Mouse (Mus musculus) forebrain, embryonic 12.5 days (tissue): ENCODE data around the gene Gkn1. TPM values are rescaled to one million over a fixed set of nuclear protein-coding genes. Genes with fewer than 3 reads are reported as not detected.
A peak's percentile ranks its signal among the peaks of the same experiment; 100 is the strongest.

ENCODE experiments used
- ATAC-seq: fragments of 200-750 bp; cut with Nextera tagmentation; 2 replicates; pipeline ENCODE4 v1.8.0; 2017; ENCODE audit warnings: moderate TSS enrichment; ENCODE audit not compliant: low FRiP score
- H3K27ac ChIP-seq: fragments of 300-500 bp; sonication (generic); 2 replicates; pipeline ENCODE4 v1.5.1; 2016; ENCODE audit warnings: mild to moderate bottlenecking
- H3K27me3 ChIP-seq: fragments of 300-500 bp; sonication (generic); 2 replicates; pipeline ENCODE4 v1.6.1; 2016; ENCODE audit warnings: mild to moderate bottlenecking
- H3K36me3 ChIP-seq: fragments of 300-500 bp; sonication (generic); replicated peaks from 2 replicates; pipeline ENCODE4 v1.6.1; 2016; ENCODE audit warnings: mild to moderate bottlenecking
- H3K4me1 ChIP-seq: fragments of 300-500 bp; sonication (generic); 2 replicates; pipeline ENCODE4 v1.6.1; 2016
- H3K4me2 ChIP-seq: fragments of 300-500 bp; sonication (generic); 2 replicates; pipeline ENCODE4 v1.6.1; 2016; ENCODE audit warnings: mild to moderate bottlenecking, moderate library complexity
- H3K4me3 ChIP-seq: fragments of 300-500 bp; sonication (generic); replicated peaks from 2 replicates; pipeline ENCODE4 v1.5.1; 2016; ENCODE audit warnings: mild to moderate bottlenecking
- H3K9ac ChIP-seq: fragments of 300-500 bp; sonication (generic); 2 replicates; pipeline ENCODE4 v1.6.1; 2016; ENCODE audit warnings: mild to moderate bottlenecking
- H3K9me3 ChIP-seq: fragments of 300-500 bp; sonication (generic); 2 replicates; pipeline ENCODE4 v1.6.1; 2016
- WGBS: fragments of 180-500 bp; shearing (Covaris S2); methylation state at CpG from one replicate; pipeline ENCODE4 v1.1.7; 2016; 5-methylcytosine and 5-hydroxymethylcytosine counted together
- polyA plus RNA-seq: library from polyadenylated mRNA; unstranded; fragments of >200 nt; fragmentation: Nextera tagmentation; extraction: Ambion mirVana; gene quantifications from 2 replicates; pipeline ENCODE4 v1.2.1, GENCODE M21; 2016

The Gkn1 gene
- not detected in 2 replicates for polyA plus RNA-seq

DNA sequence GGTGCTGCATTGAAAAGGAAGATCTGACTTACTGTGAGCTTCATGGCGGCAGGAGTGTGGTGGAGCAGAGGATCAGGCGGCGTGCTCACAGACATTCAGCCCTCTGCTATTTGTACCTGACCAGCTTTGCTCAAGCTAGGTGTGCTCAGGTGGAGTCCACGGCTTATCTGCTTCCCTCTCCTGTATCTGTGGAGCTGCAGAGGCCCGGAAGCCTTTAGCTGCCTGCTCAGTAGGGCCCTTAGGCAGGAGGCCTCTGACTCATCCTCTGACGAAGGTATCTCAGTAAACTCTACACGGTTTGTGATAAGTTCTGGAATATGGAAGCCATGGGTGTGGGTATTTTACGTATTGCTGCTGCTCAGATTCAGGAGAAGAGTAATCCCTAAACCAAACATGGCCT is at the start of gene Gkn1:
Gene Gkn1 (minus strand): TSS at position 114 of the 400 bp plus-strand sequence.
- WGBS = 90% methylated on average over 8 of the region's 8 CpGs
- ATAC-seq = no peak
- H3K27ac ChIP-seq = no peak within 1 kb of the TSS

DNA sequence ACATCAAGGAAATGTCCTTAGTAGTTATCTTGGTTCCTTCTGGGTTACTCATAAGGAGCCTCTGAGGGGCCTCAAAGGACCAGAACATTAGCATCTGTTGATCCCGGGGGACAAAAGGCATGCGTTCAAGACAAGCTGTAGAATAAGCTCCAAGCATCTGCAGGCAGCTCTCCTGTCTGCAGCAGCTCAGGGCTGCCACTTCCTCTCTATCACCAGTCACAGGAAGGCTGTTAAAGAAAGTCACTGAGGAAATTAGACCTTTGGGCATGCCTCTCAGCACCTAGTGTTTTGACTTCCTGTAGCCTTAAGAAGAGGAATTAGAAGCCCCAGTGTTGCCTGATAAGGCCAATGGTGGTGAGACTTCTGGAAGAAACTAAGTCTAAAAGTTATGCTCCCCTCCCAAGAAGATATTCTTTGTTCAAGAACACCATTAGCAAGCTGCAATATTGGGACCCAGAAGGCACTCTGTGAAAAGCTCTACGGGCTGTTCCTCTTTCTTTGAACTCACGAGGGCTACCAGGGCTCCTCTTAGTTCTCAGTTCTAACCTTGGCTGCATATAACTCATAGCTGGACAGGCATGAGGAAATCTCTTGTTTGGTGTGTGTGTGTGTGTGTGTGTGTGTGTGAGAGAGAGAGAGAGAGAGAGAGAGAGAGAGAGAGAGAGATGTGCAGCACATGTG is 49.3 kb upstream of the Gkn1 start:
- no peak overlapping the region for H3K4me2 ChIP-seq
- 63% methylated on average over 4 of the region's 4 CpGs for WGBS
- ATAC-seq = no peak
- H3K4me1 ChIP-seq = no peaks in the 10 kb centered on the region
- no peaks in the 10 kb centered on the region for H3K9me3 ChIP-seq
- H3K4me3 ChIP-seq = no peak overlapping the region
- no peaks in the 10 kb centered on the region for H3K36me3 ChIP-seq
- 0 out of 2 replicates have a peak, but pooled peaks cover 5% of the 10 kb centered on the region for H3K27me3 ChIP-seq
- H3K27ac ChIP-seq = no peak overlapping the region
- no peak overlapping the region for H3K9ac ChIP-seq

More for the DNA sequence above, at the start of gene Gkn1:
- H3K9ac ChIP-seq = no peak within 1 kb of the TSS
- no peaks in the 10 kb centered on the region for H3K27me3 ChIP-seq
- H3K9me3 ChIP-seq = no peaks in the 10 kb centered on the region
- no peaks in the 10 kb centered on the region for H3K36me3 ChIP-seq
- H3K4me2 ChIP-seq = no peak within 1 kb of the TSS
- H3K4me1 ChIP-seq = peaks cover 10% of the 10 kb centered on the region
- H3K4me3 ChIP-seq = no peak within 1 kb of the TSS

- WGBS = under 1% methylated on average over 5 of the region's 5 CpGs
- no peaks in the 10 kb centered on the region for H3K36me3 ChIP-seq
- no peak overlapping the region for H3K9ac ChIP-seq
- H3K4me2 ChIP-seq = no peak overlapping the region
- no peaks in the 10 kb centered on the region for H3K9me3 ChIP-seq
- ATAC-seq = 0 out of 2 replicates have a peak, but pooled peaks have one; percentile 23
- H3K4me1 ChIP-seq = no peaks in the 10 kb centered on the region
- H3K27ac ChIP-seq = no peak overlapping the region
- no peak overlapping the region for H3K4me3 ChIP-seq
- 0 out of 2 replicates have a peak, but pooled peaks cover 5% of the 10 kb centered on the region for H3K27me3 ChIP-seq
These were observed 48.4 kb upstream of the Gkn1 start for GRCm38 (mm10) chr6:87399137-87399536.

DNA sequence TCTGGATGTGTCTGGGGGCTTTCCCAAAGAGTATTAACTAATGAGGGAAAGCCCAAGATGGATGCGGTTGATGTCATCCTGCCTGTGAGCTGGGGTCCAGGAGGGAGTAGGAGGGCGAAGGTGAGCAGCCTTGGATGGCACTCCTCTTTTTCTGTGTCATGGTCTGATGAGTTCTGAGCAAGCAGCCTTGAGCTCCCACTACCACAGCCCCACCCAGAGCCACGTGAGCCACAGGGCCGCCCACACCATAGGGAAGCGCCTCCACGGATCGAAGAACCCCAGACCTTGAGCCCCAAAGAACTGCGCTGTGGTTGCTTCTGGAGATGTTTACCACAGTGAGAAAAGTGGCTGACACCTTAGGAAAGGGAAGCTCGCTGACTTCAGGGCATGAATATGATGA is 44.0 kb upstream of the Gkn1 start:
- Histone ChIP-seq H3K4me2 (no peak overlapping the region), H3K4me3 (no peak overlapping the region), H3K9ac (no peak overlapping the region), H3K27ac (no peak overlapping the region), H3K4me1 (no peaks in the 10 kb centered on the region), H3K27me3 (no peaks in the 10 kb centered on the region), H3K9me3 (no peaks in the 10 kb centered on the region), H3K36me3 (no peaks in the 10 kb centered on the region)
- 95% methylated on average over 9 of the region's 9 CpGs for WGBS
- ATAC-seq = no peak

GRCm38 (mm10) chr6:87393466-87394205 is 42.9 kb upstream of the Gkn1 start:
- 76% methylated on average over 8 of the region's 8 CpGs for WGBS
- H3K4me3 ChIP-seq = no peak overlapping the region

DNA sequence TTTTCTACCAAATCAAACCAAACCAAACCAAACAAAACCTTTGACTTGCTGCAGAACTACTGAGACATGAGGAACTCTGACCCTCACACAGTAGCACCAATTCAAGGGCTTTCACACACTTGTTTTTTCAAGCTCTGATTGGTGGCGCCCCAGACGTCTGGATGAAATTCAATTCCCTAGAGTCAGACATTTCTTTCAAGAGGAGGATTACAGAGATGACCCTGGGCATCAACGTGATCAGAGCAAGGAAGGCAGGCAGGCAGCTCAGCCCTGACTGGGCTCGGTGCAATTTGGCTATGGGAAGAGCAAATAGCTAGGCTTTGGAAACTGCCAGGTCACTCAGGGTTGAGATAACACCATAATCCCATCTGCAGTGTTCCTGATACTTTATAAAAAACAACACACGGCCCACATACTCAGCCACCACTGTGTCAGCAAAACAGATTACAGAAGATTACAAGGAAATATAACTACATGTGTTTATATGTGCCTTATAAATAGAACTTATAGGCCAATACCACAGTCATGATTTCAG is 38.8 kb upstream of the Gkn1 start:
- no peak overlapping the region for H3K4me2 ChIP-seq
- 45% methylated on average over 5 of the region's 5 CpGs for WGBS
- no peak overlapping the region for H3K9ac ChIP-seq
- no peaks in the 10 kb centered on the region for H3K9me3 ChIP-seq
- no peak for ATAC-seq
- H3K27ac ChIP-seq = no peak overlapping the region
- H3K27me3 ChIP-seq = peaks cover 8% of the 10 kb centered on the region; the same call in 1 of the 2 replicates
- peaks cover 7% of the 10 kb centered on the region; the same call in 1 of the 2 replicates for H3K4me1 ChIP-seq
- H3K4me3 ChIP-seq = no peak overlapping the region
- H3K36me3 ChIP-seq = no peaks in the 10 kb centered on the region

More at GRCm38 (mm10) chr6:87393466-87394205, 42.9 kb upstream of the Gkn1 start:
- Histone ChIP-seq H3K36me3 (no peaks in the 10 kb centered on the region), H3K9ac (no peak overlapping the region), H3K9me3 (no peaks in the 10 kb centered on the region), H3K27me3 (no peaks in the 10 kb centered on the region), H3K4me1 (peaks cover 7% of the 10 kb centered on the region; the same call in 1 of the 2 replicates), H3K27ac (no peak overlapping the region), H3K4me2 (no peak overlapping the region)
- ATAC-seq = no peak

DNA sequence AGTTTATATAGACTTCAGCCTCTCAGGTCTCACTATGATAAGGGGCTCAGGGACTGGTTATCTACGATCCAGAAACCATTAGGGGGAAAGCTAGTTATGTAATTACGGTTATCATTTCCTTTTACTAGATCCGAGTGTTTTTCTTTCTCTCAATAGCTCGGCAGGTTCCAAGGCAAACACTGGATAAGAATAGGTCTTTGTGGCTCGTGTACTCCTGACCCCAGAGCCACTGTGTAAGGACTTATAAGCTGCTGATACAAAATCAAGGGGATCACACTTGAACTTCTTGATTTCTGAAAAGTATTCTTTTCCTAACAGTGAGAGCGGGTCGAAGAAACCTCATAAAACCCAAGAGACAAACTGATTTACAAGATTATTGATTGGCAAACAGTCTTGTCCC is 38.1 kb upstream of the Gkn1 start, which contains the start of gene Gkn3:
Gene Gkn3 (minus strand): TSS at position 59 of the 400 bp plus-strand sequence.
- Histone ChIP-seq H3K4me2 (no peak within 1 kb of the TSS), H3K27ac (no peak within 1 kb of the TSS), H3K9me3 (no peaks in the 10 kb centered on the region), H3K9ac (no peak within 1 kb of the TSS), H3K4me3 (no peak within 1 kb of the TSS), H3K36me3 (no peaks in the 10 kb centered on the region), H3K27me3 (peaks cover 8% of the 10 kb centered on the region; the same call in 1 of the 2 replicates), H3K4me1 (peaks cover 12% of the 10 kb centered on the region; the same call in 1 of the 2 replicates)
- ATAC-seq = no peak
- 63% methylated on average over 7 of the region's 7 CpGs for WGBS

GRCm38 (mm10) chr6:87386681-87387080 is 35.9 kb upstream of the Gkn1 start:
- Histone ChIP-seq H3K9ac (no peak overlapping the region), H3K9me3 (no peaks in the 10 kb centered on the region), H3K4me2 (no peak overlapping the region), H3K4me3 (no peak overlapping the region), H3K4me1 (peaks cover 13% of the 10 kb centered on the region; the same call in 1 of the 2 replicates), H3K27me3 (peaks cover 20% of the 10 kb centered on the region), H3K36me3 (no peaks in the 10 kb centered on the region), H3K27ac (no peak overlapping the region)
- 85% methylated on average over 10 of the region's 10 CpGs for WGBS
- ATAC-seq = no peak

DNA sequence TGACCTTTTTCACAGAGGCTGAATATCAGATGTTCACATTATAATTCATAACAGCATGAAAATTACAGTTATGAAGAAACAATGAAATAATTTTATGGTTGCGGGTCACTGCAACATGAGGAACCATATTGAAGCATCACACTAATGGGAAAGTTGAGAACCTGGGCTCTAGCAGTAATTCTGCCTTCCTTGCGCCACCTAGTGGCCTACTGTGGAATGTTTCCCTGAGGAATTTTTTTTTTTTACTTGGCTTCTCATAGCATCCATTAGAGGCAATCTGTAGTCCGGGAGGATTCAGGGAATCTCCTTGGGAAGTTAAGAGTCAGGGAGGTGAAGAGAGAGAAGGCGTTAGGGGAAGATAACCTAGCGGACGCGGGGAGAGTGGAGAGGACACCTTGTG is 35.5 kb upstream of the Gkn1 start:
- ATAC-seq = no peak
- H3K36me3 ChIP-seq = no peaks in the 10 kb centered on the region

DNA sequence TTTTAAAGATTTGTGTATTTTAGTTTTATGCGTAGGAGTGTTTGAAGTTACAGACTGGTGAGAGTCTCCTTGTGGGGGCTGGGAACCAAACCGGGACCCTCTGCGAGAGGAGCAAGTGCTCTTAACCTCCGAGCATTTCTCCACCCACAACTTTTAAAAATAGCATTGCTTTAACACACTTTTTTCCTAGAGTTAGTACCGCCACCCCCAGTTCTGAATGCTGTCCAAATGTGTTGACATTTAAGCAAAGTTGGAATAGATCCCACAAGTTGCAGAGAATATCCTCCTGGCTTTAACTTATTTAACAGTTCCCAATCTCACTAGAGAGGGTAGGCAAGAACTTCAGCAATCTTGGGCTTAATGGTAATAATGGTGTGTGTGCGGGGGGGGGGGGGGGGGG is 34.0 kb upstream of the Gkn1 start:
- H3K36me3 ChIP-seq = no peaks in the 10 kb centered on the region
- H3K27me3 ChIP-seq = peaks cover 20% of the 10 kb centered on the region
- no peak for ATAC-seq
- 57% methylated on average over 5 of the region's 6 CpGs for WGBS
- no peaks in the 10 kb centered on the region for H3K9me3 ChIP-seq
- peaks cover 13% of the 10 kb centered on the region; the same call in 1 of the 2 replicates for H3K4me1 ChIP-seq
- no peak overlapping the region; the same call in 1 of the 2 replicates for H3K4me2 ChIP-seq
- no peak overlapping the region for H3K9ac ChIP-seq
- H3K27ac ChIP-seq = no peak overlapping the region
- H3K4me3 ChIP-seq = no peak overlapping the region

More for the DNA sequence above, 35.5 kb upstream of the Gkn1 start:
- H3K27ac ChIP-seq = no peak overlapping the region
- H3K4me1 ChIP-seq = peaks cover 13% of the 10 kb centered on the region; the same call in 1 of the 2 replicates
- no peaks in the 10 kb centered on the region for H3K9me3 ChIP-seq
- no peak overlapping the region for H3K9ac ChIP-seq
- no peak overlapping the region for H3K4me3 ChIP-seq
- H3K4me2 ChIP-seq = no peak overlapping the region
- peaks cover 20% of the 10 kb centered on the region for H3K27me3 ChIP-seq
- WGBS = 16% methylated on average over 7 of the region's 7 CpGs

GRCm38 (mm10) chr6:87383926-87384691 is 33.4 kb upstream of the Gkn1 start:
- WGBS = 8% methylated on average over 24 of the region's 24 CpGs
- Histone ChIP-seq H3K9ac (no peak overlapping the region), H3K4me1 (peaks cover 8% of the 10 kb centered on the region; the same call in 1 of the 2 replicates), H3K36me3 (no peaks in the 10 kb centered on the region), H3K9me3 (no peaks in the 10 kb centered on the region), H3K4me2 (peak overlapping the region; percentile 60), H3K4me3 (peak overlapping the region; percentile 33), H3K27ac (no peak overlapping the region), H3K27me3 (peaks cover 20% of the 10 kb centered on the region)
- ATAC-seq = peak; percentile 39; the same call in 1 of the 2 replicates
